Mouse (Mus musculus) G1E (cell line): ENCODE data around the gene Gfi1b.

Source experiments
- CTCF ChIP-seq: IDR thresholded peaks from 2 replicates; pipeline ENCODE4 v1.5.1; 2012; ENCODE audit warnings: low read depth, low read length, inconsistent platforms, mixed read lengths
- GATA1 ChIP-seq: IDR thresholded peaks from 2 replicates; pipeline ENCODE4 v1.6.1; 2012; ENCODE audit warnings: borderline replicate concordance, low read length, inconsistent platforms, mixed read lengths
- POLR2AphosphoS5 ChIP-seq: IDR thresholded peaks from 2 replicates; pipeline ENCODE4 v1.6.1; 2012; ENCODE audit warnings: low read depth, low read length, inconsistent platforms; ENCODE audit not compliant: insufficient replicate concordance
- TAL1 ChIP-seq: conservative IDR thresholded peaks from 2 replicates; pipeline ENCODE4 v1.6.1; 2012; ENCODE audit warnings: low read depth, low read length, inconsistent platforms, mixed read lengths

DNA sequence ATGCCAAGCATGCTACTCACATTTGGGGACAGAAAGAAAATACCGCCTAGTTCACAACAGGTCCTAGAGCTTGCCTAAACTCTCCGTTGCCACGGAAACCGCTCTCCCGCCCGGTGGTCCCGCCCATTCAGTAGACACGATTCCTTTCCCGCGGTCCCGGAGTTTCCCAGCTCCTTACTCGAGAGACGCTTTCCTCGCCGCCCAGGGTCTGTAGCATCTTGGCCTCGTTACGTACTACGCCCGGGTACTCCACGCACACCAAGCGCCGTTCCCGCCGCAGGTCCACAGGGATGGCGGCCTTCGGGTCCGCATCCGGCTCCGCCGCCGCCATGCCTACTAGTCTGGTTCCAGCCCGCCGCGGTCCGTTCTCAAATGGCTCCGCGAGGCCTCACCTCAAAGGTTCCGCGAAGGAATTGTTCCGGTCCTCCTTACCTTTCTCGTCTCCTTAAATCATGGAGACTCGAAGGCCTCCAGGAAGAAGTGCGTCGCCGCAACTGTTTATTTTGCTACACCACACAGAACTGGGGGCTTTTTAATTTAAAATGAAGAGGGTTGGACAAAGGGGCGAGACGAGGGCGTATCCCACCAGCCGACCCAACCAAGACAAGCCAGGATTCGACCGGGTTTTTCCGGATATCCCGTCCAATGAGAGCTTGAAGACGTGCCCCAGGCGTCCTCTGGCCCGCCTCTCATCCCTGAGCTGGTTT, 39.0 kb downstream of the Gfi1b start:
- TF ChIP-seq CTCF (no peak), TAL1 (no peak), POLR2AphosphoS5 (no peak), GATA1 (no peak)
